Mouse (Mus musculus) stomach, embryonic 14.5 days (tissue): Measurements from ENCODE around the gene Fam209. TPM values are rescaled to one million over a fixed set of nuclear protein-coding genes. Genes with fewer than 3 reads are reported as not detected.

Experiments used
- ATAC-seq: fragments of 200-750 bp; cut with Nextera tagmentation; 2 replicates; pipeline ENCODE4 v1.8.0; 2017; ENCODE audit warnings: low read depth, moderate TSS enrichment; ENCODE audit not compliant: insufficient number of reproducible peaks, insufficient read depth, low FRiP score
- H3K27ac ChIP-seq: fragments of 300-500 bp; sonication (generic); 2 replicates; pipeline ENCODE4 v1.5.1; 2014; ENCODE audit warnings: mild to moderate bottlenecking, low read length, moderate library complexity, mixed read lengths
- H3K27me3 ChIP-seq: fragments of 300-500 bp; sonication (generic); 2 replicates; pipeline ENCODE4 v1.6.1; 2014; ENCODE audit warnings: low read length, control low read depth, mixed read lengths; ENCODE audit not compliant: control insufficient read depth, insufficient read depth
- H3K36me3 ChIP-seq: fragments of 300-500 bp; sonication (generic); 2 replicates; pipeline ENCODE4 v1.6.1; 2014; ENCODE audit warnings: mild to moderate bottlenecking, control low read depth, low read length, moderate library complexity, mixed read lengths; ENCODE audit not compliant: control insufficient read depth, insufficient read depth
- H3K4me1 ChIP-seq: fragments of 300-500 bp; sonication (generic); 2 replicates; pipeline ENCODE4 v1.6.1; 2014; ENCODE audit warnings: low read length, control low read depth, mixed read lengths; ENCODE audit not compliant: control insufficient read depth, insufficient read depth
- H3K4me2 ChIP-seq: fragments of 300-500 bp; sonication (generic); replicated peaks from 2 replicates; pipeline ENCODE4 v1.6.1; 2014; ENCODE audit warnings: low read depth, low read length, control low read depth
- H3K4me3 ChIP-seq: fragments of 300-500 bp; sonication (generic); 2 replicates; pipeline ENCODE4 v1.5.1; 2014; ENCODE audit warnings: low read depth, low read length, control low read depth
- H3K9ac ChIP-seq: fragments of 300-500 bp; sonication (generic); replicated peaks from 2 replicates; pipeline ENCODE4 v1.6.1; 2014; ENCODE audit warnings: low read depth, mild to moderate bottlenecking, control low read depth, low read length, moderate library complexity, mixed read lengths
- H3K9me3 ChIP-seq: fragments of 300-500 bp; sonication (generic); 2 replicates; pipeline ENCODE4 v1.6.1; 2016; ENCODE audit warnings: low read depth, low read length, control low read depth; ENCODE audit not compliant: control insufficient read depth
- WGBS: fragments of 180-500 bp; shearing (Covaris S2); extraction: QIAGEN DNeasy Blood & Tissue Kit; methylation state at CpG from one replicate; pipeline ENCODE4 v1.1.7; 2014; 5-methylcytosine and 5-hydroxymethylcytosine counted together
- polyA plus RNA-seq: library from polyadenylated mRNA; unstranded; fragments of >200 nt; fragmentation: Nextera tagmentation; extraction: Ambion mirVana; gene quantifications from 2 replicates; pipeline ENCODE4 v1.2.1, GENCODE M21; 2014

Gene Fam209
- polyA plus RNA-seq, 1 experiment from 2014 or later: 0.64 TPM

GRCm38 (mm10) chr2:172481654-172482385, 9.5 kb downstream of the Fam209 start:
- H3K4me2 ChIP-seq: no peak overlapping the region
- no peaks in the 10 kb centered on the region for H3K36me3 ChIP-seq
- H3K4me1 ChIP-seq: no peaks in the 10 kb centered on the region
- no peak overlapping the region for H3K4me3 ChIP-seq
- no peak overlapping the region for H3K9ac ChIP-seq
- H3K9me3 ChIP-seq: no peaks in the 10 kb centered on the region
- no peak for ATAC-seq
- H3K27ac ChIP-seq: no peak overlapping the region
- H3K27me3 ChIP-seq: no peaks in the 10 kb centered on the region
- WGBS: 82% methylated on average over 16 of the region's 16 CpGs

- Histone ChIP-seq H3K4me3 (no peak overlapping the region), H3K27ac (no peak overlapping the region), H3K4me1 (no peaks in the 10 kb centered on the region), H3K4me2 (no peak overlapping the region), H3K27me3 (no peaks in the 10 kb centered on the region), H3K36me3 (no peaks in the 10 kb centered on the region), H3K9me3 (no peaks in the 10 kb centered on the region), H3K9ac (no peak overlapping the region)
- ATAC-seq: no peak
- 86% methylated on average over 14 of the region's 14 CpGs for WGBS
These were observed 11.6 kb downstream of the Fam209 start for GRCm38 (mm10) chr2:172483766-172484413.

GRCm38 (mm10) chr2:172484696-172485370, 12.5 kb downstream of the Fam209 start:
- H3K9me3 ChIP-seq: no peaks in the 10 kb centered on the region
- H3K36me3 ChIP-seq: no peaks in the 10 kb centered on the region
- WGBS: 24% methylated on average over 12 of the region's 12 CpGs
- no peaks in the 10 kb centered on the region for H3K4me1 ChIP-seq
- ATAC-seq: peak; percentile 72
- peak overlapping the region; percentile 44; the same call in 1 of the 2 replicates for H3K27ac ChIP-seq
- H3K9ac ChIP-seq: no peak overlapping the region
- H3K27me3 ChIP-seq: no peaks in the 10 kb centered on the region
- H3K4me2 ChIP-seq: no peak overlapping the region
- H3K4me3 ChIP-seq: no peak overlapping the region

- WGBS: 59% methylated on average over 8 of the region's 8 CpGs
- Histone ChIP-seq H3K27me3 (no peaks in the 10 kb centered on the region), H3K9ac (no peak overlapping the region), H3K9me3 (no peaks in the 10 kb centered on the region), H3K4me1 (no peaks in the 10 kb centered on the region), H3K4me3 (no peak overlapping the region), H3K27ac (no peak overlapping the region), H3K4me2 (no peak overlapping the region), H3K36me3 (no peaks in the 10 kb centered on the region)
- ATAC-seq: no peak
These were observed 24.5 kb downstream of the Fam209 start for GRCm38 (mm10) chr2:172496736-172497345.

DNA sequence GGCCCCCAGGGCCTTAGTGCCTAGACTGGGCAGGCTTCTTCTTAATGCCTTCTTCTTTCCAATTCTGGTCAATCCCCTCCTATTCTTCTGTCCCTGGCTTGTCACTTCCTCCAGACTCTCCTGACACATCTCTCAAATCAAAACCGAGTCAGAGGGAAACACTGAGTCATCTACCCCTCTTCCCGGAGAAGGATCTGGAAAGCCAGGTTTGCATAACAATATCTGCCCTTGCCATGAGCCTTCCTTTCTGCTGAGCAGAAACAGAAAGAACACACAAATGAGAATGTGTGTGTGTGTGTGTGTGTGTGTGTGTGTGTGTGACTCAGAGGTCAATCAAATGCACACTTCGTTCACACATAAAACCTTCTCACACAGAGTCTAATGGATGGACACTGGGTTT, 26.5 kb downstream of the Fam209 start:
- Histone ChIP-seq H3K27me3 (no peaks in the 10 kb centered on the region), H3K4me1 (peaks cover 6% of the 10 kb centered on the region; the same call in 1 of the 2 replicates), H3K36me3 (no peaks in the 10 kb centered on the region), H3K4me2 (no peak overlapping the region), H3K9me3 (no peaks in the 10 kb centered on the region), H3K4me3 (no peak overlapping the region), H3K9ac (no peak overlapping the region), H3K27ac (no peak overlapping the region)
- 55% methylated on average over 3 of the region's 3 CpGs for WGBS
- ATAC-seq: no peak

- 29% methylated on average over 7 of the region's 7 CpGs for WGBS
- Histone ChIP-seq H3K27ac (no peak overlapping the region), H3K36me3 (no peaks in the 10 kb centered on the region), H3K4me1 (peaks cover 6% of the 10 kb centered on the region; the same call in 1 of the 2 replicates), H3K27me3 (no peaks in the 10 kb centered on the region), H3K9ac (no peak overlapping the region), H3K9me3 (no peaks in the 10 kb centered on the region), H3K4me3 (no peak overlapping the region), H3K4me2 (no peak overlapping the region)
- no peak for ATAC-seq
These were observed 28.5 kb downstream of the Fam209 start for GRCm38 (mm10) chr2:172500752-172501316.

- no peak for ATAC-seq
- Histone ChIP-seq H3K27me3 (no peaks in the 10 kb centered on the region), H3K4me3 (no peak overlapping the region), H3K4me1 (peaks cover 6% of the 10 kb centered on the region; the same call in 1 of the 2 replicates), H3K27ac (no peak overlapping the region), H3K36me3 (no peaks in the 10 kb centered on the region), H3K9me3 (no peaks in the 10 kb centered on the region), H3K9ac (no peak overlapping the region), H3K4me2 (no peak overlapping the region)
- 13% methylated on average over 4 of the region's 4 CpGs for WGBS
These were observed 29.0 kb downstream of the Fam209 start for GRCm38 (mm10) chr2:172501341-172501740.

DNA sequence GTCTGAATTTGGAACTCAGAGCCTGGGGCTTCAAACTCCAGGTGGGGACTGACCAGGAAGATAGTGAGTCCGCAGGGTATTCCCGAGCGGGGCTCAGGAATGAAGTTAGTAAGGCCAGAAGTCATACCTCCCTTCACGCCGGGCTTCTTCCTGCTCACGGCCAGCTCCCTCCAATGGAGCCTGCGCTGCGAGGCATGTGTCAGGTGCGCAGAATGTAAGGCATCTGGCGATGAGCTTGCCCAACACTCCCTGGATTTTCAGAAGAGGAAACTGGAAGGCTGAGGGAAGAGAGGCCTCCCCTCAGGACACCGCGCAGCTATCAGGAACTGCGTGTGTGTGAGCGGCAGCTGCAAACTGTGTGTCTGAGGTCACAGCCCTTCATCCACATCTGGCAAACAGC, 29.8 kb downstream of the Fam209 start:
- Histone ChIP-seq H3K4me1 (peaks cover 6% of the 10 kb centered on the region; the same call in 1 of the 2 replicates), H3K27ac (no peak overlapping the region), H3K9ac (no peak overlapping the region), H3K9me3 (no peaks in the 10 kb centered on the region), H3K4me2 (no peak overlapping the region), H3K4me3 (no peak overlapping the region), H3K36me3 (no peaks in the 10 kb centered on the region), H3K27me3 (no peaks in the 10 kb centered on the region)
- ATAC-seq: no peak
- 60% methylated on average over 14 of the region's 14 CpGs for WGBS
